Mouse (Mus musculus) thymus, adult 2 months (tissue): Measurements from ENCODE around the gene Ferd3l. TPM values are rescaled to one million over a fixed set of nuclear protein-coding genes. Genes with fewer than 3 reads are reported as not detected.

ENCODE experiments used
- DNase-seq: peaks from one replicate; pipeline ENCODE4 v3.0.0; 2021
- H3K27ac ChIP-seq: fragments of 200-500 bp; 2 replicates; pipeline ENCODE4 v1.5.1; 2012; ENCODE audit warnings: low read length, control low read depth; ENCODE audit not compliant: control insufficient read depth, insufficient read depth
- H3K27me3 ChIP-seq: fragments of 200-500 bp; 2 replicates; pipeline ENCODE4 v1.6.1; 2012; ENCODE audit warnings: mild to moderate bottlenecking, low read length, moderate library complexity, mixed read lengths; ENCODE audit not compliant: control insufficient read depth, insufficient read depth
- H3K36me3 ChIP-seq: fragments of 200-500 bp; 2 replicates; pipeline ENCODE4 v1.6.1; 2012; ENCODE audit warnings: mild to moderate bottlenecking, low read length, moderate library complexity; ENCODE audit not compliant: control insufficient read depth, insufficient read depth
- H3K4me1 ChIP-seq: fragments of 200-500 bp; replicated peaks from 2 replicates; pipeline ENCODE4 v1.6.1; 2012; ENCODE audit warnings: low read length; ENCODE audit not compliant: control insufficient read depth, insufficient read depth
- H3K4me3 ChIP-seq: fragments of 200-500 bp; 2 replicates; pipeline ENCODE4 v1.5.1; 2012; ENCODE audit warnings: mild to moderate bottlenecking, low read length, control low read depth, moderate library complexity; ENCODE audit not compliant: control insufficient read depth, insufficient read depth
- CTCF ChIP-seq: fragments of 200-500 bp; IDR thresholded peaks from 2 replicates; pipeline ENCODE4 v1.5.1; 2012; ENCODE audit warnings: mild to moderate bottlenecking, control low read depth, low read length, moderate library complexity, borderline replicate concordance; ENCODE audit not compliant: control insufficient read depth, poor library complexity, insufficient read depth; ENCODE audit errors: extremely low read depth
- POLR2A ChIP-seq: fragments of 200-500 bp; IDR thresholded peaks from 2 replicates; pipeline ENCODE4 v1.6.1; 2012; ENCODE audit warnings: mild to moderate bottlenecking, low read length, control low read depth, moderate library complexity; ENCODE audit not compliant: control insufficient read depth, poor library complexity, insufficient read depth; ENCODE audit errors: extremely low read depth
- WGBS: fragments of 180-500 bp; shearing (Covaris S2); methylation state at CpG from one replicate; pipeline ENCODE4 v1.1.7; 2018; 5-methylcytosine and 5-hydroxymethylcytosine counted together
- polyA plus RNA-seq: library from polyadenylated mRNA; depleted of rRNA; stranded (reverse); fragments of >200 nt; gene quantifications from 2 replicates; pipeline ENCODE4 v1.2.3, GENCODE M21; 2012; rRNA removed

Ferd3l gene
- polyA plus RNA-seq, 1 experiment, result not detected

DNA sequence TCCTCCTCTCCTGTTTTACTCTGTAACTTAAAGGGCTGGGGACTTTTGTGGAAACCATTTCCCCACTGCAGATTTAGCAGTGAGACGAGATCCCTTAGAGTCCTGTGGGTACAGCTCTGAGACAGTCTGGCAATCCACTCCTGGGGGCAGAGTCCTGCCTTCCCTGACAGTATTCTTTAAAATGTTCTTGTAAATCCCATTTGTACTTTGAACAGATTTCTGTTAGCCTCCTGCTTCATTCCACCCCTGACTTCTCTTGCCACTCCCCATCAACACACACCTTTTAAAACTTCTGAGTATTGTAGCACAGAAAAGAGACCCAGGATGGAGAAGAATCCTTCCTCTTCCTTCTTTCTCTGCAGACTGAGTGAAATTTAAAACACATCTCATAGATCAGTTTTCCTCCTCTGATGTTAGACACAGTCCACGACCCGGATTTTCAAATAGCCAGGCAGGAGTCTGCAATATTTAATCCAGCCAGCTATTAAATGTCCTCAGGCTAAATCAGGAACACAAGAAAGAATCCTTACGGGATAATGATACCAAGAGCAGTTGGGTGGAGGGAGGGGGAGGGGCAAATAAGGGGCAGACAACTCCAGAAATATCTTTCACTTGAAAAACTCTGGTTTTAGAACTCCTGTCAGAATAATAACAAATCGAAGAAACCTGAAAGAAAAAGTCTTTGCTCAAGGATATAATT is 37.6 kb downstream of the Ferd3l start:
- H3K4me1 ChIP-seq, result no peaks in the 10 kb centered on the region
- no peak overlapping the region for H3K4me3 ChIP-seq
- DNase-seq, result no peak
- peaks cover 18% of the 10 kb centered on the region for H3K27me3 ChIP-seq
- WGBS, result 16% methylated on average over 5 of the region's 5 CpGs
- no peaks in the 10 kb centered on the region for H3K36me3 ChIP-seq
- TF ChIP-seq CTCF (no peak), POLR2A (no peak)
- H3K27ac ChIP-seq, result no peak overlapping the region

DNA sequence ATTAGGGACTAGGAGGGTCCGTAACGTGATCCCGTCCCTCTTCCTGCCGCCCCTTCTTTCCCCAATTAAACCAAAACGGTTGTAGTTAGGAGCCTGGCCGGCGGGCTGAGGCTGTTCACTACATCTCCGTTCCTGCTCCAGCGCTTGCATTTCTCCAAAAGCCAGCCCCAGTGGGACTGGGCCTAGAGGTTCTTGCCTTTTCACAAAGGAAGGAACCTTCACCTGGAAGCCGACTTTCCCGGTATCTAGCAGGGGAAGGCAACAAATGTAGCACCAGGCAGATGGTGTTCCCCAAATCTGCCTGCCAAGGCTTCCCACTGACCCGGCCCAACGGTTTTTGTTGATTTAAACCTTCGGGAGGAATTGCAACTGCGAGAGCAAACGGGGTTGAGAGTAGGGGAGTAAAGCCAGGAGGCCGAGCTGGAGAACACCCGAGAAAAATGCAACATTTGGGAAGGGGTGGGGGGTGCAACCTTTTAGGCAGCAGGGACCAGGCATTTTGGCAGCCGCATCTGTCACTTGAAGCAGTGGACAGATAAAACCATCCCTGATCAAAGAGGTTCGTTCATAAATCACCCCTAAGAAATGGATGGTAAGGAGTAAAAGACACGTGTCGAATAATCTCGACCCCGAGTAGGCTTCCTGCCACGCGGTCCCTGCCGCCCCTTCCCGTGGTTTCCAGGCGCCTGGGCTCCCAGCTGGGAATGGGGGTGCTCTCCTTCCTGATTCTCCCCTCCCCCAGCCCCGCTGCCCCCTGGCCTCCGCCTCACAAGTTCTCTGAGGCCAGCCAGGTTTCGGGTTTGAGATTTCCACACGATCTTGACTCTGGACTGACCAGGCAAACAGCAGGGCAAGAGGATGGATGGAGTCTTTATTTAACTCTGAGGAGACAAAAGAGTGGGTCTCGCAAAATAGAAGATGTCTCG is 38.5 kb downstream of the Ferd3l start:
- H3K4me1 ChIP-seq, result no peaks in the 10 kb centered on the region
- no peak for DNase-seq
- H3K27me3 ChIP-seq, result peaks cover 18% of the 10 kb centered on the region
- no peak for TF ChIP-seq POLR2A
- TF ChIP-seq CTCF, result no peak
- WGBS, result 7% methylated on average over 35 of the region's 35 CpGs
- no peak overlapping the region for H3K4me3 ChIP-seq
- no peak overlapping the region for H3K27ac ChIP-seq
- no peaks in the 10 kb centered on the region for H3K36me3 ChIP-seq

DNA sequence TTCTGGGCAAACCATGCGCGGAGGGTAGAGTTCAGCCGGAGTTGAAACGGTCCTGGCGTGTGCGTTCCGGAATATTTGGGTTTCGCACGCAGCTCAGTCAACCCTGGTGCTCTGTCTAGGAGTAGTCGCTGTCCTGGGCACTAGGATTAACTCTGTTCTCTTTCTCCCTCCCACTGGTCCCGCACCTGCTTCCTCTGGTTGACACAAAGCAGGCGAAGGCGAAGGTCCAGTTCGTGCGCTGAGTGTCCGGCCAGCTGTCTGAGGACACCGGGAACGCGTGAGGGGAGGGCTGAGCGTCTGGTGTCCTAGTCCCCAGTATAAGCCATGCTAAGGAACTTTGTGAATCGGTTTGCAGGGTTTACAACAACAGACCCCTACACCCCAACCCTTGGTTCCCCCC is 39.3 kb downstream of the Ferd3l start:
- peaks cover 18% of the 10 kb centered on the region for H3K27me3 ChIP-seq
- WGBS, result 12% methylated on average over 21 of the region's 21 CpGs

DNA sequence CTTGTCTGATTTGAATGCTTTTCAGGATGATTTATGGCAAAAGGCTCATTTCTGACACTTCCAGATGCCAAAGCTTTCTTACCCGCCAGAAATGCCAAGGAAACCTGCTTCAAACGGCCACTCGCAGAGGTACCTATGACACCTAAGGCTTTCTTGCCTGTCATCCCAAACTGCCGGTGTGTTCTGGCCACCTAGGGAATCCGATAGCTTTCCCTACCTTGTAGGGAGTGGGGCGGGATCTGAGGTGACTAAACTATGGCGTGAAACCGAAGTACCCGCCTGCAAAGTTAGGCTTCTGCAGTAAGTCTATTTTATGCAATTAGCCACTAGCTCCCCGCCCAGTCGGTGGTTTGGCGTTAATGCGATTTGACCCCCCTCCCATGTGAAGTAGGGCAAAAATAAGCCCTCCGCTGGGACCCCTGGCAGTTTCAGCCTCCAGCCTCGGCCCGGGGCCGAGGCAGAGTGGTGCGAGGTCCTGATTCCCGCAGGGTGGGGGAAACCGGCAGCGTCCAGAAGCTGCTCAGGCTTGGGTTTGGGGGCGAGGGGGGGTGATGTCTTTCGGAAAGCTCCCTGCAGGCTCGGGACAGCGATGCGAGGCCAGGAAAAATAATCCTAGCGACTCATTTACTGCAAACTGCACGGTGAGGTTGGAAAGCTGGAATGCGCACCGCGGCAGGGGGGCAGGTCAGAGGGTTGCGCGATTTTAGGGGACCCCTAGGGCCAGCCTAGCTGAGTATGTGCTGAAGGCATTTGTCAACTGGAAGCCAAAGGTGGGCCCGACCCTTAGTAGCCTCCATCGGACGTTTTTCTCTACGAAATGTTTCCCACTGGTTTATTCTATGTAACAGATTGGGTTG is 40.0 kb downstream of the Ferd3l start:
- H3K4me1 ChIP-seq, result no peaks in the 10 kb centered on the region
- H3K27me3 ChIP-seq, result peaks cover 18% of the 10 kb centered on the region
- no peak overlapping the region for H3K27ac ChIP-seq
- no peak for TF ChIP-seq CTCF
- no peak for TF ChIP-seq POLR2A
- H3K4me3 ChIP-seq, result no peak overlapping the region
- no peak for DNase-seq
- no peaks in the 10 kb centered on the region for H3K36me3 ChIP-seq
- 7% methylated on average over 37 of the region's 37 CpGs for WGBS

More for the DNA sequence above, 39.3 kb downstream of the Ferd3l start:
- Histone ChIP-seq H3K36me3 (no peaks in the 10 kb centered on the region), H3K27ac (no peak overlapping the region), H3K4me1 (no peaks in the 10 kb centered on the region), H3K4me3 (no peak overlapping the region)
- TF ChIP-seq POLR2A (no peak), CTCF (no peak)
- DNase-seq, result no peak

DNA sequence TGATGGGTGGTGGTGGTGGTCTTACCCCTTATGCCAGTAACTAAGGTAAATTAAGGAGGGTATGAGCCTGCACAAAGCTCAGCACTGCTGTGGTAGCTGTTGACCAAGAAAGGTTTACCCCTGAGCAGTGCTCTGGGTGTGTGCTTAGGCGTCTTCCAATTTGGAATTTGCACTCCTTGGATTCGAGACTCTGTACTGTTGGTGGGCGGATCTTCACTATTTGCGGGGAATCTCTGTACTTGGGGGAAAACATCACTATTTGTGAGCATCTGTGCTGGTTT is 40.6 kb downstream of the Ferd3l start:
- TF ChIP-seq POLR2A (no peak), CTCF (no peak)
- Histone ChIP-seq H3K4me3 (no peak overlapping the region), H3K27ac (no peak overlapping the region), H3K4me1 (no peaks in the 10 kb centered on the region), H3K36me3 (no peaks in the 10 kb centered on the region), H3K27me3 (peaks cover 18% of the 10 kb centered on the region)
- no peak for DNase-seq
- WGBS, result 26% methylated on average over 4 of the region's 4 CpGs

Other genes starting within 250 kb of the Ferd3l start
- gene Twist1, start 29.2 kb downstream of the Ferd3l start, polyA plus RNA-seq, result 2.7 and 3.3 TPM in 2 replicates